Comparison of ENCODE assay signal across 10 mouse cellular contexts in the genomic region with DNA sequence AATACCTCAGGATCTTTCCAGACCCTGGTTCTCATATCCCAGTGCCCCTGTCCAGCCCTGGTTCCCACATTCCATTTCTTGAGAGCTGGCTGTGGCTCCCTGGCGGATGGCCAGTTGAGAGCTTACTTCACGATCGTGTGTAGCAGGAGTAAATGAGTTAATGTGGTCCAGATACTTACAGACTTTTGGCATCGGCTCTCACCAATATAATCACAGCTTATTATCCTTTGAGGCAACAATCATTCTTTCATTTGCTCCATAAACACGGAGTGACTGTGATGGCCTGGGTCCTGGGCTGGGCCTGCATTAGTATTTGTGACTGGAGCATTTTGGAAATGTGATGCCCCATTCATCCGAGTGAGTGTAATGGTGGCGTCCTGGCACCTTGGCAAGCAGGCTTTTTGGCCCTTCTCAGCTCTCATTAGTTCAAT.
DNase-seq lines count a peak whose midpoint lies in the region; ATAC-seq lines count a peak whose summit lies in the region.
"Had no signal": no experiment of that assay in that cellular context is flagged by ENCODE, and none has a peak within 500 bp of the region (broad histone marks: within the 10 kb centered on the region; RNA-seq: fewer than 3 reads in every experiment).

No protein-coding gene starts in this region.

- no peaks in the 10 kb centered on the region for H3K36me3 ChIP-seq in forebrain, embryonic 16.5 days (ENCODE audit: control insufficient read depth, insufficient read depth)
- H3K36me3 ChIP-seq in kidney, embryonic 15.5 days: no peaks in the 10 kb centered on the region
- H3K36me3 ChIP-seq: midbrain, embryonic 12.5 days had no signal

- H3K4me3 ChIP-seq in forebrain, embryonic 16.5 days (replicated peaks; ENCODE audit: low read length): no peak overlapping the region
- no peak overlapping the region for H3K4me3 ChIP-seq in kidney, embryonic 15.5 days (replicated peaks)
- H3K4me3 ChIP-seq: erythroblast, embryonic 14.5 days; midbrain, embryonic 12.5 days had no signal

- WGBS in forebrain, embryonic 16.5 days: 18% methylated on average over 7 of the region's 7 CpGs
- 70% methylated on average over 7 of the region's 7 CpGs for WGBS in kidney, embryonic 15.5 days

- H3K9me3 ChIP-seq in forebrain, embryonic 16.5 days (ENCODE audit: control insufficient read depth, low read length): no peaks in the 10 kb centered on the region
- no peaks in the 10 kb centered on the region for H3K9me3 ChIP-seq in kidney, embryonic 15.5 days (replicated peaks)
- H3K9me3 ChIP-seq: midbrain, embryonic 12.5 days had no signal

- peak; percentile 53 for DNase-seq in heart, postnatal 4 days
- no peak for DNase-seq in heart, adult 9 months (ENCODE audit: low spot score in 2 of 2)
- peak; percentile 11 for DNase-seq in ovary, postnatal 14 days (ENCODE audit: low spot score)
- DNase-seq in ovary, postnatal 10 days (ENCODE audit: low spot score): no peak
- peak; percentile 58 for DNase-seq in lung, postnatal 14 days

- no peak overlapping the region for H3K27ac ChIP-seq in forebrain, embryonic 16.5 days (ENCODE audit: low read length)
- H3K27ac ChIP-seq in kidney, embryonic 15.5 days: no peak overlapping the region
- H3K27ac ChIP-seq: midbrain, embryonic 12.5 days had no signal

- H3K27me3 ChIP-seq in forebrain, embryonic 16.5 days (replicated peaks; ENCODE audit: control insufficient read depth, insufficient read depth, low read length): no peaks in the 10 kb centered on the region
- H3K27me3 ChIP-seq in kidney, embryonic 15.5 days: no peaks in the 10 kb centered on the region
- H3K27me3 ChIP-seq: Patski had no signal

- no peak overlapping the region for H3K4me2 ChIP-seq in forebrain, embryonic 16.5 days (ENCODE audit: low read length)
- no peak overlapping the region for H3K4me2 ChIP-seq in kidney, embryonic 15.5 days
- H3K4me2 ChIP-seq: midbrain, embryonic 12.5 days had no signal

- H3K9ac ChIP-seq in forebrain, embryonic 16.5 days (replicated peaks; ENCODE audit: low read depth, low read length): no peak overlapping the region
- H3K9ac ChIP-seq in kidney, embryonic 15.5 days: no peak overlapping the region
- H3K9ac ChIP-seq: midbrain, embryonic 12.5 days had no signal

- H3K4me1 ChIP-seq in forebrain, embryonic 16.5 days (replicated peaks; ENCODE audit: control insufficient read depth, insufficient read depth, low read length): peaks cover 21% of the 10 kb centered on the region
- H3K4me1 ChIP-seq in kidney, embryonic 15.5 days: peaks cover 14% of the 10 kb centered on the region

- ATAC-seq in forebrain, embryonic 16.5 days: peak; percentile 66
- ATAC-seq in kidney, embryonic 15.5 days (replicated peaks; ENCODE audit: low FRiP score): no peak
- ATAC-seq: Patski had no signal

Comparison
In these comparisons a context has a peak if more than half of its experiments do, and no peak if none do; other contexts are left out.
1. DNase-seq: peak in heart, postnatal 4 days (single experiment), ovary, postnatal 14 days (single experiment) and lung, postnatal 14 days (single experiment); none in heart, adult 9 months (0 of 2) and ovary, postnatal 10 days (single experiment).